Mouse (Mus musculus) liver, embryonic 15.5 days (tissue): ENCODE results near the gene Hectd4. TPM values are rescaled to one million over a fixed set of nuclear protein-coding genes. Genes with fewer than 3 reads are reported as not detected.

Source experiments
- ATAC-seq: fragments of 200-750 bp; cut with Nextera tagmentation; 2 replicates; pipeline ENCODE4 v1.8.0; 2017; ENCODE audit warnings: moderate number of reproducible peaks, mild to moderate bottlenecking, moderate library complexity; ENCODE audit not compliant: insufficient read depth
- H3K27ac ChIP-seq: fragments of 300-500 bp; sonication (generic); replicated peaks from 2 replicates; pipeline ENCODE4 v1.5.1; 2015; ENCODE audit warnings: mild to moderate bottlenecking, inconsistent platforms
- H3K27me3 ChIP-seq: fragments of 300-500 bp; sonication (generic); 2 replicates; pipeline ENCODE4 v1.6.1; 2015; ENCODE audit warnings: mild to moderate bottlenecking, inconsistent platforms
- H3K36me3 ChIP-seq: fragments of 300-500 bp; sonication (generic); replicated peaks from 2 replicates; pipeline ENCODE4 v1.6.1; 2015; ENCODE audit warnings: moderate library complexity, mild to moderate bottlenecking, inconsistent platforms
- H3K4me1 ChIP-seq: fragments of 300-500 bp; sonication (generic); replicated peaks from 2 replicates; pipeline ENCODE4 v1.6.1; 2015; ENCODE audit warnings: inconsistent platforms
- H3K4me2 ChIP-seq: fragments of 300-500 bp; sonication (generic); 2 replicates; pipeline ENCODE4 v1.6.1; 2015; ENCODE audit warnings: moderate library complexity, mild to moderate bottlenecking, inconsistent platforms
- H3K4me3 ChIP-seq: fragments of 300-500 bp; sonication (generic); replicated peaks from 2 replicates; pipeline ENCODE4 v1.5.1; 2015; ENCODE audit warnings: mild to moderate bottlenecking, inconsistent platforms
- H3K9ac ChIP-seq: fragments of 300-500 bp; sonication (generic); 2 replicates; pipeline ENCODE4 v1.6.1; 2015; ENCODE audit warnings: moderate library complexity, mild to moderate bottlenecking, inconsistent platforms
- H3K9me3 ChIP-seq: fragments of 300-500 bp; sonication (generic); replicated peaks from 2 replicates; pipeline ENCODE4 v1.6.1; 2016; ENCODE audit warnings: inconsistent platforms
- WGBS: fragments of 180-500 bp; shearing (Covaris S2); methylation state at CpG from one replicate; pipeline ENCODE4 v1.1.7; 2015; ENCODE audit warnings: mixed read lengths; ENCODE audit not compliant: insufficient replicate concordance; 5-methylcytosine and 5-hydroxymethylcytosine counted together
- polyA plus RNA-seq: library from polyadenylated mRNA; unstranded; fragments of >200 nt; fragmentation: Nextera tagmentation; extraction: Ambion mirVana; gene quantifications from 2 replicates; pipeline ENCODE4 v1.2.1, GENCODE M21; 2015

Hectd4 gene
- polyA plus RNA-seq, 1 experiment from 2014 or later: 10.1 TPM

- H3K36me3 ChIP-seq: peaks cover 17% of the 10 kb centered on the region
- no peaks in the 10 kb centered on the region for H3K27me3 ChIP-seq
- peak within 1 kb of the TSS; percentile 87 for H3K9ac ChIP-seq
- H3K4me2 ChIP-seq: peak within 1 kb of the TSS; percentile 96
- ATAC-seq: peak; percentile 91
- H3K4me1 ChIP-seq: peaks cover 52% of the 10 kb centered on the region
- H3K9me3 ChIP-seq: no peaks in the 10 kb centered on the region
- H3K4me3 ChIP-seq: peak within 1 kb of the TSS; percentile 97
- peak within 1 kb of the TSS; percentile 95 for H3K27ac ChIP-seq
- 6% methylated on average over 53 of the region's 53 CpGs for WGBS
Measured at GRCm38 (mm10) chr5:121397187-121398145, 177.4 kb downstream of the Hectd4 start, which contains the start of gene Naa25. TSS of gene Naa25 (plus strand) at chr5:121397936.

GRCm38 (mm10) chr5:121398146-121398964, 178.3 kb downstream of the Hectd4 start:
- Histone ChIP-seq H3K4me1 (peaks cover 54% of the 10 kb centered on the region), H3K4me3 (peak overlapping the region; percentile 97), H3K36me3 (peaks cover 22% of the 10 kb centered on the region), H3K27ac (peak overlapping the region; percentile 95), H3K27me3 (no peaks in the 10 kb centered on the region), H3K9ac (peak overlapping the region; percentile 87), H3K4me2 (peak overlapping the region; percentile 96), H3K9me3 (no peaks in the 10 kb centered on the region)
- under 1% methylated on average over 67 of the region's 67 CpGs for WGBS
- peak; percentile 73 for ATAC-seq

- Histone ChIP-seq H3K27ac (peak overlapping the region; percentile 95; the same call in 1 of the 2 replicates), H3K9ac (peak overlapping the region; percentile 87), H3K4me1 (peaks cover 54% of the 10 kb centered on the region), H3K36me3 (peaks cover 28% of the 10 kb centered on the region), H3K9me3 (no peaks in the 10 kb centered on the region), H3K4me2 (peak overlapping the region; percentile 96), H3K27me3 (no peaks in the 10 kb centered on the region), H3K4me3 (peak overlapping the region; percentile 97)
- 27% methylated on average over 9 of the region's 9 CpGs for whole genome bisulfite sequencing
- no peak for ATAC-seq
Measured at GRCm38 (mm10) chr5:121398965-121399462, 179.0 kb downstream of the Hectd4 start.

- Histone ChIP-seq H3K4me2 (peak overlapping the region; percentile 96), H3K27ac (0 out of 2 replicates have a peak overlapping the region, but pooled peaks have one; percentile 95), H3K27me3 (no peaks in the 10 kb centered on the region), H3K4me1 (peaks cover 54% of the 10 kb centered on the region), H3K9ac (peak overlapping the region; percentile 87), H3K4me3 (peak overlapping the region; percentile 97), H3K36me3 (peaks cover 31% of the 10 kb centered on the region), H3K9me3 (no peaks in the 10 kb centered on the region)
- WGBS: 54% methylated on average over 5 of the region's 5 CpGs
- ATAC-seq: no peak
Measured at GRCm38 (mm10) chr5:121399540-121399939, 179.5 kb downstream of the Hectd4 start.

- Histone ChIP-seq H3K4me3 (no peak overlapping the region), H3K27me3 (no peaks in the 10 kb centered on the region), H3K4me2 (peak overlapping the region; percentile 96), H3K9ac (no peak overlapping the region), H3K27ac (no peak overlapping the region), H3K4me1 (peaks cover 54% of the 10 kb centered on the region), H3K36me3 (peaks cover 31% of the 10 kb centered on the region), H3K9me3 (no peaks in the 10 kb centered on the region)
- ATAC-seq: no peak
- 41% methylated on average over 5 of the region's 5 CpGs for WGBS
Measured at GRCm38 (mm10) chr5:121400064-121400463, 180.0 kb downstream of the Hectd4 start.

GRCm38 (mm10) chr5:121400849-121401248, 180.8 kb downstream of the Hectd4 start:
- Histone ChIP-seq H3K4me1 (peaks cover 54% of the 10 kb centered on the region), H3K4me3 (no peak overlapping the region), H3K27ac (0 out of 2 replicates have a peak overlapping the region, but pooled peaks have one; percentile 6), H3K9me3 (no peaks in the 10 kb centered on the region), H3K27me3 (no peaks in the 10 kb centered on the region), H3K9ac (no peak overlapping the region), H3K4me2 (no peak overlapping the region), H3K36me3 (peaks cover 35% of the 10 kb centered on the region)
- no peak for ATAC-seq
- WGBS: 37% methylated on average over 5 of the region's 5 CpGs

GRCm38 (mm10) chr5:121407856-121408255, 187.8 kb downstream of the Hectd4 start:
- 78% methylated on average over 8 of the region's 8 CpGs for WGBS
- no peak overlapping the region for H3K4me3 ChIP-seq
- H3K4me1 ChIP-seq: peaks cover 4% of the 10 kb centered on the region; the same call in 1 of the 2 replicates
- no peak overlapping the region for H3K9ac ChIP-seq
- no peak overlapping the region for H3K4me2 ChIP-seq
- no peak overlapping the region for H3K27ac ChIP-seq
- H3K36me3 ChIP-seq: peaks cover 78% of the 10 kb centered on the region
- ATAC-seq: no peak
- no peaks in the 10 kb centered on the region for H3K27me3 ChIP-seq
- no peaks in the 10 kb centered on the region for H3K9me3 ChIP-seq

GRCm38 (mm10) chr5:121410975-121411374, 191.0 kb downstream of the Hectd4 start:
- H3K4me1 ChIP-seq: peaks cover 4% of the 10 kb centered on the region; the same call in 1 of the 2 replicates
- H3K27me3 ChIP-seq: no peaks in the 10 kb centered on the region
- H3K4me2 ChIP-seq: no peak overlapping the region
- no peak overlapping the region for H3K4me3 ChIP-seq
- no peak overlapping the region for H3K9ac ChIP-seq
- WGBS: 82% methylated on average over 4 of the region's 4 CpGs
- H3K9me3 ChIP-seq: no peaks in the 10 kb centered on the region
- ATAC-seq: no peak
- H3K36me3 ChIP-seq: peaks cover 89% of the 10 kb centered on the region
- no peak overlapping the region for H3K27ac ChIP-seq
